In genomic region chr13:12394609-12395505, GRCm38 (mm10) we compare ENCODE assay signal across 8 mouse cellular contexts. TPM values are rescaled to one million over a fixed set of nuclear protein-coding genes. Genes with fewer than 3 reads are reported as not detected.
DNase-seq lines count a peak whose midpoint lies in the region; ATAC-seq lines count a peak whose summit lies in the region.

Gene Heatr1 (plus strand): TSS chr13:12395027.

- peak; percentile 96 to 99 for DNase-seq in adrenal gland, adult (ENCODE audit: inconsistent age in 2 of 2, low spot score in 1 of 2)
- DNase-seq in embryo, embryonic 10.5 days (ENCODE audit: low spot score): peak; percentile 100
- DNase-seq in gastrocnemius, postnatal 14 days: peak; percentile 87
- DNase-seq in left cerebral cortex, postnatal 10 days (ENCODE audit: extremely low spot score in 1 of 2, low spot score in 2 of 2): peak; percentile 93 to 95
- DNase-seq in right cerebral cortex, postnatal 25 days: peak; percentile 90
- DNase-seq in urinary bladder, postnatal 4 days (ENCODE audit: low spot score in 2 of 2): peak; percentile 88 to 89

- intact Hi-C loops in gastrocnemius, postnatal 14 days (cut with DNase I; ENCODE audit: low total_unique reads): loop anchor here (5.0 to 10.0 kb wide), 2 partner anchors 98 to 180 kb away; no protein-coding TSS in a partner anchor
- intact Hi-C loops in left cerebral cortex, postnatal 10 days (cut with DNase I): no loop called here

- ATAC-seq in inflammation-experienced regulatory T-cells, adult 6 months: peak; percentile 94
- ATAC-seq in megakaryocyte-erythroid progenitor cell, adult 5-6 weeks (replicated peaks; ENCODE audit: low FRiP score, low TSS enrichment, poor library complexity, severe bottlenecking): peak; percentile 95

RNA-seq across cellular contexts. Expression of gene Heatr1, which starts in this region (rescaled TPM):
- total RNA-seq in gastrocnemius, postnatal 14 days (2021): 10 to 100 TPM; 12.2 to 13.0 TPM
- 10 to 100 TPM; 22.9 to 36.1 (median 34.1) TPM for polyA plus RNA-seq in inflammation-experienced regulatory T-cells, adult 6 months (2017; shearing (Covaris generic))
- total RNA-seq in left cerebral cortex, postnatal 10 days (2021): 10 to 100 TPM; 19.5 to 23.6 TPM
- total RNA-seq in megakaryocyte-erythroid progenitor cell, adult 5-6 weeks (2014; fragmentation: Nextera tagmentation): 69.9 and 127 TPM in 2 replicates
- 129 and 130 TPM in 2 replicates for total RNA-seq in megakaryocyte-erythroid progenitor cell, adult 5-6 weeks (2017)

Comparison
In these comparisons a context has a peak if more than half of its experiments do, and no peak if none do; other contexts are left out.
1. Peak in every context shown above with its lines: DNase-seq and ATAC-seq.